Mouse (Mus musculus) liver, embryonic 13.5 days (tissue): Measurements from ENCODE around the gene Klhl8. TPM values are rescaled to one million over a fixed set of nuclear protein-coding genes. Genes with fewer than 3 reads are reported as not detected.

Experiments used
- ATAC-seq: fragments of 200-750 bp; cut with Nextera tagmentation; 2 replicates; pipeline ENCODE4 v1.8.0; 2017; ENCODE audit warnings: low read depth, mild to moderate bottlenecking, moderate number of reproducible peaks, moderate library complexity
- DNase-seq: peaks from one replicate; pipeline ENCODE4 v3.0.0; 2022
- H3K27ac ChIP-seq: fragments of 300-500 bp; sonication (generic); 2 replicates; pipeline ENCODE4 v1.5.1; 2015; ENCODE audit warnings: moderate library complexity, mild to moderate bottlenecking, inconsistent platforms
- H3K27me3 ChIP-seq: fragments of 300-500 bp; sonication (generic); 2 replicates; pipeline ENCODE4 v1.6.1; 2015; ENCODE audit warnings: mild to moderate bottlenecking, inconsistent platforms
- H3K36me3 ChIP-seq: fragments of 300-500 bp; sonication (generic); 2 replicates; pipeline ENCODE4 v1.6.1; 2015; ENCODE audit warnings: mild to moderate bottlenecking, inconsistent platforms
- H3K4me1 ChIP-seq: fragments of 300-500 bp; sonication (generic); replicated peaks from 2 replicates; pipeline ENCODE4 v1.6.1; 2015; ENCODE audit warnings: inconsistent platforms
- H3K4me2 ChIP-seq: fragments of 300-500 bp; sonication (generic); 2 replicates; pipeline ENCODE4 v1.6.1; 2015; ENCODE audit warnings: inconsistent platforms, mild to moderate bottlenecking, moderate library complexity
- H3K4me3 ChIP-seq: fragments of 300-500 bp; sonication (generic); replicated peaks from 2 replicates; pipeline ENCODE4 v1.5.1; 2015; ENCODE audit warnings: mild to moderate bottlenecking, inconsistent platforms
- H3K9ac ChIP-seq: fragments of 300-500 bp; sonication (generic); 2 replicates; pipeline ENCODE4 v1.6.1; 2015; ENCODE audit warnings: mild to moderate bottlenecking, inconsistent platforms
- H3K9me3 ChIP-seq: fragments of 300-500 bp; sonication (generic); replicated peaks from 2 replicates; pipeline ENCODE4 v1.6.1; 2016; ENCODE audit warnings: inconsistent platforms
- WGBS: fragments of 180-500 bp; shearing (Covaris S2); methylation state at CpG from one replicate; pipeline ENCODE4 v1.1.7; 2015; ENCODE audit not compliant: insufficient replicate concordance; 5-methylcytosine and 5-hydroxymethylcytosine counted together
- polyA plus RNA-seq: library from polyadenylated mRNA; unstranded; fragments of >200 nt; fragmentation: Nextera tagmentation; extraction: Ambion mirVana; gene quantifications from 2 replicates; pipeline ENCODE4 v1.2.1, GENCODE M21; 2015

The Klhl8 gene
- polyA plus RNA-seq, 1 experiment from 2014 or later, result 1.4 TPM

- H3K27me3 ChIP-seq, result no peaks in the 10 kb centered on the region
- H3K27ac ChIP-seq, result no peak overlapping the region
- ATAC-seq, result no peak
- DNase-seq, result no peak
- H3K4me2 ChIP-seq, result 0 out of 2 replicates have a peak overlapping the region, but pooled peaks have one; percentile 57
- no peaks in the 10 kb centered on the region for H3K9me3 ChIP-seq
- no peak overlapping the region for H3K9ac ChIP-seq
- H3K4me3 ChIP-seq, result no peak overlapping the region
- H3K36me3 ChIP-seq, result no peaks in the 10 kb centered on the region
- WGBS, result 73% methylated on average over 7 of the region's 7 CpGs
- peaks cover 3% of the 10 kb centered on the region for H3K4me1 ChIP-seq
These were observed 17.1 kb upstream of the Klhl8 start for GRCm38 (mm10) chr5:103928196-103928550.

DNA sequence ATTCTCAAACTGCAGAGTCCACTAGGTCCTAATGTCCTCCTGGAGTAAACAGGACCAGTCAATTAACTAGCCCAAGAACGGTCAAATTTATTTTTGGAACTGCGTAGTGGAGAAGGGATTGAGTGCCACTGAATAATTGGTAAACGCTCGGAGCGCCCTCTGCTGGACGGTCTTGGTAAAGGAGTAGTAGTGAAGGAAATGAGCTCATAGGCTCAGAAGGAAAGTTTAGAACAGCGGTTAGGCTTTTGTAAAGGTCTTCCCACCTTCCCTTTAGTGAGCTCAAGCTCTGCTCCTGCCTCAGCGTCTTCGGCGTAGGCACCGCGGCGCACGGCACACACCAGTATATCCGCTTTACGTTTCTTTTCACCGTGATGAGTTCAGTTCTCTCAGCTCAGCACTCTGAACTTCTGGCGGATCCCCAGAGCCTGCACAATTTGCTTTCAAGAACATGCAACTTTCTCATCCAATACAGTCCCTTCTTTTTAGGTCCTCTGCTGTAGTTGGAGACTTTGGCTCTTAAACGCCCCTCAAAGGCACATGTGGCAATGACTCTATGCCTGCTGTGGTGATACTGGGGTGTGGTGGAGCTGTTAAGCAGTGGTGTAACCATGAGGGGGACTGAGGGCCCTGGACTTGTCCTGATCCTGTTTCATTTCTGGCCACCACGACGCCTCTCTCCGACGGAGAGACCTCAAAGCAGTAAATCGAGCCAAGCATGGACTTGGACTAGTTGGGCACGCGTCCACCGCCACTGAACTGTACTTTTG is 16.6 kb upstream of the Klhl8 start:
- WGBS, result 22% methylated on average over 27 of the region's 27 CpGs
- ATAC-seq (peak; percentile 39; the same call in 1 of the 2 replicates), DNase-seq (peak; percentile 63)
- no peak overlapping the region for H3K9ac ChIP-seq
- H3K4me1 ChIP-seq, result peaks cover 3% of the 10 kb centered on the region
- H3K9me3 ChIP-seq, result no peaks in the 10 kb centered on the region
- no peaks in the 10 kb centered on the region for H3K27me3 ChIP-seq
- H3K4me3 ChIP-seq, result no peak overlapping the region; the same call in 1 of the 2 replicates
- H3K4me2 ChIP-seq, result peak overlapping the region; percentile 57
- no peak overlapping the region for H3K27ac ChIP-seq
- H3K36me3 ChIP-seq, result no peaks in the 10 kb centered on the region

DNA sequence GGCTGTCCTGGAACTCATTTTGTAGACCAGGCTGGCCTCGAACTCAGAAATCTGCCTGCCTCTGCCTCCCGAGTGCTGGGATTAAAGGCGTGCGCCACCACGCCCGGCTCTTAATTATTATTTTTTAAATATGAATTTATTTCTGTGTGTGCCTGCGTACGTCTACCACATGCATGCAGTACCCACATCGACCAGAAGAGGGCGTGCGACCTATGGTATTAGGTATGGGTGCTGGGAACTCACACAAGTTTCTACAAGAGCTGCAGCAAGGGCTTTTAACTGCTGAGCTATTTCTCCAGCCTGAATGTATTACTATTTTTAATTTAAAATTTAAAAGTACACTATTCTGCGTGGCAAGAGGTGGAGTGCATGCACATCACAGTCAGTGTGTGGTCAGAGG is 15.3 kb upstream of the Klhl8 start:
- 50% methylated on average over 12 of the region's 12 CpGs for WGBS
- H3K4me1 ChIP-seq, result peaks cover 3% of the 10 kb centered on the region
- no peak for ATAC-seq
- DNase-seq, result peak; percentile 34
- H3K36me3 ChIP-seq, result no peaks in the 10 kb centered on the region
- H3K4me2 ChIP-seq, result no peak overlapping the region
- H3K9me3 ChIP-seq, result no peaks in the 10 kb centered on the region
- no peak overlapping the region for H3K9ac ChIP-seq
- H3K4me3 ChIP-seq, result no peak overlapping the region
- H3K27ac ChIP-seq, result no peak overlapping the region
- no peaks in the 10 kb centered on the region for H3K27me3 ChIP-seq

DNA sequence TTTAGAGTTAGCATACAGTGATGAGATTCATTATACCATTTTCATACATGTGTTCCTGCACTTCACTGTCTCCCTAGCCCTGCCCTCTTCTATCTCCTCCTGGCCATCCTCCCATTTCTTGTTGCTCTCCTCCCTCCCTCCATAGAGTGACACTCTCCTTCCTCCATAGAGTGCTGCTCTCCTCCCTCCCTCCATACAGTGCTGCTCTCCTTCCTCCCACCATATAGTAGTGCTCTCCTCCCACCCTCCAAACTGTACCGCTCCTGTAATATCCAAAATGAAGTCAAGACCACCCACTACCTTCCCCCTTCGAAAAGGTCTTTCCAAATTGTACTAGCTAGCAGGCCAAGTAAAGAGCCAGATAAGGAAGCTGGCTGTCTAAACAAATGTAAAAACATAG is 12.7 kb upstream of the Klhl8 start:
- H3K4me3 ChIP-seq, result no peak overlapping the region
- peaks cover 3% of the 10 kb centered on the region for H3K4me1 ChIP-seq
- H3K27me3 ChIP-seq, result no peaks in the 10 kb centered on the region
- no peak overlapping the region for H3K9ac ChIP-seq
- H3K36me3 ChIP-seq, result no peaks in the 10 kb centered on the region
- no peak overlapping the region for H3K27ac ChIP-seq
- ATAC-seq (no peak), DNase-seq (no peak)
- WGBS, result 69% methylated on average over 2 of the region's 2 CpGs
- H3K4me2 ChIP-seq, result no peak overlapping the region
- no peaks in the 10 kb centered on the region for H3K9me3 ChIP-seq

DNA sequence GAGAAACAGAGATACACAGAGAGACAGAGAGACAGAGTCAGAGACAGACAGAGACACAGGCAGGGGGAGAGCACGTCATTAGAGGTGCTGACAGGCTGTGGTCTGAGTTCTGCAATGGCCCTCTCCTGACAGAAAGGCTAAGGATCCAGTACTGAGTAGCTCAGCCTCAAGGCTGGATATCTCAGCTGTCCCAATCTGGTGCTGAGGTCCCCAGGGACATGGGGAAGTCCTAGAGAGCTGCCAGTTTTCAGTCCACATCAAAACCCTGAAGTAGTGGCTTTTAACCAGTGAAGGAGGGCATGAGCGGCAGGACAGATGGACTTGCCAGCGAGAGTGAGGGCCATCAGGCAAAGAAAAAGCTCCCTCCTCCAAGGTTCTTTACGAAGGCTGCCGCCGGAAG is 12.0 kb upstream of the Klhl8 start:
- no peak for ATAC-seq
- H3K4me1 ChIP-seq, result peaks cover 3% of the 10 kb centered on the region
- H3K36me3 ChIP-seq, result no peaks in the 10 kb centered on the region
- no peak overlapping the region for H3K27ac ChIP-seq
- no peak overlapping the region for H3K9ac ChIP-seq
- WGBS, result 63% methylated on average over 6 of the region's 6 CpGs
- H3K9me3 ChIP-seq, result no peaks in the 10 kb centered on the region
- H3K4me3 ChIP-seq, result no peak overlapping the region
- no peaks in the 10 kb centered on the region for H3K27me3 ChIP-seq
- no peak for DNase-seq
- H3K4me2 ChIP-seq, result no peak overlapping the region

- ATAC-seq (no peak), DNase-seq (no peak)
- Histone ChIP-seq H3K9ac (no peak overlapping the region), H3K4me3 (no peak overlapping the region), H3K27me3 (no peaks in the 10 kb centered on the region), H3K4me2 (no peak overlapping the region), H3K4me1 (no peaks in the 10 kb centered on the region), H3K36me3 (no peaks in the 10 kb centered on the region), H3K27ac (no peak overlapping the region), H3K9me3 (no peaks in the 10 kb centered on the region)
- WGBS, result 59% methylated on average over 5 of the region's 5 CpGs
These were observed 11.4 kb upstream of the Klhl8 start for GRCm38 (mm10) chr5:103922436-103922835.

GRCm38 (mm10) chr5:103919497-103919896 is 8.4 kb upstream of the Klhl8 start:
- Histone ChIP-seq H3K4me2 (no peak overlapping the region), H3K9me3 (no peaks in the 10 kb centered on the region), H3K4me3 (no peak overlapping the region), H3K9ac (no peak overlapping the region), H3K27ac (no peak overlapping the region), H3K27me3 (no peaks in the 10 kb centered on the region), H3K4me1 (no peaks in the 10 kb centered on the region), H3K36me3 (no peaks in the 10 kb centered on the region)
- 42% methylated on average over 4 of the region's 4 CpGs for WGBS
- ATAC-seq (no peak), DNase-seq (no peak)

GRCm38 (mm10) chr5:103918233-103918632 is 7.2 kb upstream of the Klhl8 start:
- no peak overlapping the region for H3K9ac ChIP-seq
- peaks cover 2% of the 10 kb centered on the region; the same call in 1 of the 2 replicates for H3K27me3 ChIP-seq
- 77% methylated on average over 3 of the region's 3 CpGs for WGBS
- no peaks in the 10 kb centered on the region for H3K9me3 ChIP-seq
- no peak overlapping the region for H3K27ac ChIP-seq
- no peak overlapping the region for H3K4me2 ChIP-seq
- ATAC-seq (no peak), DNase-seq (no peak)
- H3K4me1 ChIP-seq, result no peaks in the 10 kb centered on the region
- H3K4me3 ChIP-seq, result no peak overlapping the region
- H3K36me3 ChIP-seq, result no peaks in the 10 kb centered on the region

GRCm38 (mm10) chr5:103917357-103917895 is 6.4 kb upstream of the Klhl8 start:
- ATAC-seq, result no peak
- Histone ChIP-seq H3K9ac (no peak overlapping the region), H3K4me3 (no peak overlapping the region), H3K9me3 (no peaks in the 10 kb centered on the region), H3K27me3 (peaks cover 10% of the 10 kb centered on the region; the same call in 1 of the 2 replicates), H3K36me3 (no peaks in the 10 kb centered on the region), H3K4me1 (no peaks in the 10 kb centered on the region), H3K4me2 (no peak overlapping the region), H3K27ac (no peak overlapping the region)
- 63% methylated on average over 8 of the region's 8 CpGs for WGBS
- no peak for DNase-seq

DNA sequence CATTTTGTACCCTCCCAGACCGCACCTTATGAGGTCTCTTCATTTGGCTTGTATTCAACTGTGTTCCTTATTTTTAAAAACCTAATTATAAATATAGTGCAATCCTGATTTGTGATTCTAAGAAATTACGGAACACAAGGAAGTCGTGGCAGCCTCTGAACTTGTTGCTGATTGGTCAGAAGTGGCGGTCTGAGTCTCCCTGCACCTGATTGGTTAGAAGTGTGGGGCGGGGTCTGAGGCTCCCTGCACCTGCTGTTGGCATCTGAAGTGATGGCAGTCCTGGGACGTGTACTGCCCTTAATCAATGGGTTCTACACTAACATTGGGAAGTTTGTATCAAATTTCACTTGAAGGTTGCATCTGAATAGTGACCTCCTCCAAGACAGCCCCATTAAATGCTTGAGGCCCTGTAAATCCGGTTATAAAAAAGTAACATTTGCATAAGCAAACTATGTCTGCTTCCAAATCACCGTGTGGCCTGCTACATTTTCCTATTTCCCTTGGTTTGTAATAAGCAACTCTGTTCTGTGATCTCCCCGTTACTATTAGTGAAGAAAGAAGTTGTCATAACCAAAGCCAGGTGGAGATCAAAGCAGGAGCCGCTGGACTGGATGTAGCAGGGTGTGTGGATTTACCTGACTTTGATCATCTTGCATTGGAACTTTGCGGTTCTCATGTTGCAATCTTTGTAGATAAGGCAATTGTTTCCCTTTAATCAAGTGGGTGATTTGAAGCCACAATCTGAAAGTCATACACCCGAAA is 5.7 kb upstream of the Klhl8 start:
- whole genome bisulfite sequencing, result 55% methylated on average over 12 of the region's 12 CpGs
- no peak overlapping the region for H3K9ac ChIP-seq
- H3K4me1 ChIP-seq, result no peaks in the 10 kb centered on the region
- H3K27ac ChIP-seq, result no peak overlapping the region
- no peaks in the 10 kb centered on the region for H3K9me3 ChIP-seq
- no peak overlapping the region for H3K4me3 ChIP-seq
- no peaks in the 10 kb centered on the region for H3K36me3 ChIP-seq
- ATAC-seq (no peak), DNase-seq (no peak)
- H3K4me2 ChIP-seq, result no peak overlapping the region
- peaks cover 11% of the 10 kb centered on the region; the same call in 1 of the 2 replicates for H3K27me3 ChIP-seq

GRCm38 (mm10) chr5:103914335-103915226 is 3.5 kb upstream of the Klhl8 start:
- no peak for ATAC-seq
- no peak overlapping the region for H3K9ac ChIP-seq

More at GRCm38 (mm10) chr5:103914335-103915226, 3.5 kb upstream of the Klhl8 start:
- Histone ChIP-seq H3K4me3 (no peak overlapping the region), H3K9me3 (no peaks in the 10 kb centered on the region), H3K4me1 (peaks cover 15% of the 10 kb centered on the region), H3K4me2 (no peak overlapping the region), H3K27ac (no peak overlapping the region), H3K27me3 (peaks cover 17% of the 10 kb centered on the region), H3K36me3 (no peaks in the 10 kb centered on the region)
- no peak for DNase-seq
- 42% methylated on average over 11 of the region's 11 CpGs for WGBS
